Mouse (Mus musculus) kidney, postnatal 10 days (tissue): ENCODE results near the gene Gm10271.

Source experiments
- DNase-seq: peaks from one replicate; pipeline ENCODE4 v3.0.0; 2021; ENCODE audit warnings: mixed read lengths

Gene Gm10271

DNA sequence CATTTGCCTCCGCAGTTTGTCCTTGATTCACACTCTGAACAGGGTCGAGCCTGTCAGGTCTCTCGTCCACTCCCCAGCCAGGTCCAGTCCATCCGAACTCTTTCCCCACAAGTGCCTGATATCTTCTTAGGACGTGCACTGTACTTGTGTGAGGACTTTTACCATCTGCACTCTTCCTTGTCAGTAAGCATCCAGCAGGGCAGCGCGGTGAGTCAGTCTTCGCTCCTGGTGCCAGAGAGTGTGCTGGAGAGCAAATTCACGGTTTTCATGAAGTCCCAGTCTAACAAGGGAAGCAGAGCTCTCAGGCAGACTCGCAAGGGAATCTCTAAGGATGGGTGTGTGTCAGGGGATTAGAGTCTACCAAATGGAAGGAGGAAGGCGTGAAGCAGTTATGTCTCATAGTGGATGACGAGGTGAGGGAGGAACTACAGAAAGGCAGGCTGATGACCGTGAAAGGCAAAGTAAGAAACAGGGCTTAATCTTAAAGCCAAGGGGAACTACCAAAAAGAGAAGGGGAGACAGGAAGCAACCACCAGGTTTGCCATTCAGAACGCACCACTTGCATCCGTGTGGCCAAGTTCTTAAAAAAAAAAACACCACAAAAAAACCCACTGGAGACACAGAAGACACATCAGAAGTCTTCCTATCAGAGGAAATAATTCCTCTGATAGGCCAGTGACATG lies 40.8 kb downstream of the Gm10271 start:
- no peak for DNase-seq

DNA sequence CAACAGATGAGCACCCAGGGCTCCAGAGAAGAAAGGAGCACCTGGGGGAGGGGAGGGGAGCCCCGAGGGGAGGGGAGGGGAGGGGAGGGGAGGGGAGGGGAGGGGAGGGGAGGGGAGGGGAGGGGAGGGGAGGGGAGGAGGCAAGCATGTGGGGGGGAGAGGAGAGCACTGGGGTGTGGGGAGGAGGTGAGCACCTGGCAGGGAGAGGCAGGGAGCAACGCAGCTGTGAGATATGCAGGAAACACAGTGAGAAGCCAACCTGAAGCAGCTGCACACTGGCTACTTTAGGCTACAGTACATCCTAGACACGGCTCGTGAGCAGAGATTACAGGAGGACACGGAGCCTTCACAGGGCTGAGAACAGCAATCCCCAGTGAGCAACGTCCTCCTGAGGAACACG lies 41.5 kb downstream of the Gm10271 start:
- no peak for DNase-seq

DNA sequence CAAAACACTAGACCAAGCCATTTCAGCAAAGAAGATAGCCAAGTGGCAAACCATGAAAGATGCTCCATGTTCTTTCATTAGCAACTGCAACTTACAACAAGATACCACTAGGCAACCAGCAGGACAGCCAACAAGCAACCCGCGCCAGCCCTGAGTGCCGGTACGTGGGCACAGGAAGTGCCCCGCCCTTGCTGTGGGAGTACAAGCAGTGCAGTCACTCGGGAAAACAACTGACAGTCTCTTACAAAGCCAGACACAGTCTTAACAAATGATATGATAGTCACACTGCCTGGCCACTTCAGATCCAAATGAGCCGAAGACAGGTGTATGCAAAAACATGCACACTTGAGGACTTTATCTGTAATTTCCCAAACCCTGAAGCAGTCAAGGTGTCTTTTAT lies 41.9 kb downstream of the Gm10271 start:
- no peak for DNase-seq

DNA sequence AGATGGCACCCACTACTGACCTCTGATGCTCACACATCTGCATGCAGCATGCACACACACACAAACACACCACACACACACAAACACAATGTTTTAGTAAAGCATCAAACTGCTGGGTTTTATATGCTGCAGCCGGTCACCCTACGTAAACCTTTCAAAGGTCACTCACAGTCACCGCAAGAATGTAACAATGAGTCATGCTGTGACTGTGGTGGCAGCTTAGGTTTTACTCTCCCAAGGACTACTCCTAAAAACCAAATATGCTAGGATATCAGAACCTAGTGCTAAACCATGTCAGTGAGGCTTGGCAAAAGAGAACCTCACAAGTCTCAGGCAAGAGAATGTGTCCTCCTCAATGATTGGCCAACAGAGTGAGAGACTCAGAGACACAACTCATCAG lies 43.6 kb downstream of the Gm10271 start:
- DNase-seq = no peak

DNA sequence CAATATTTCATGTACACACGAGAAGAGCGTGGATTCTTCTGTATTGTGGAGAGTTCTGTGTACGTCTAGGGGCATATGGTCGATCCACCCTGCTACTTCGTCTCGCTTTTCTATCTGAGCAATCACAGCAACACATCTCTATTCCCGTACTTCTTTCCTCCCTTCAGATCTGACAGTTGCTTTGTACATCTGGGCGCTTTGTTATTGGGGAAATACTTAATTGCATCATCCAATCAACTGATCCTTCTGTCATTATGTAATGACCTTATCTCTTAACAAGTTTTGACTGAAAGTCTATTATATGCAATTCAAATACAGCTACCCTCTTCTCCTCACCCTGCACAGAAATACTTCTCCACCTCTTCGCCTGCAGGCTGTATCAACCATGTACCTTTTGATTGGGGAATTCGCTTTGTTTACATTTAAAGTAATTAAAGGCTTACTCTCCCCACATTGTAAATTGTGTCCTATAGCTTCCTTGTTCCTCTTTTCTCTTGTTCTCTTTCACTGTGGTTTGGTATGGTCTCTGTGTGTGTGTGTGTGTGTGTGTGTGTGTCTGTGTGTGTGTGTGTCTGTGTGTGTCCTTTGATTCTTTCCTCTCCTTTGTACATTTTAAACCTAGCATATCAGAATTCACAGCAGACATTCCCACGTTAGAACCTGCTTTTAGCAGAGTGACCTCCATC lies 45.8 kb downstream of the Gm10271 start:
- DNase-seq = no peak

DNA sequence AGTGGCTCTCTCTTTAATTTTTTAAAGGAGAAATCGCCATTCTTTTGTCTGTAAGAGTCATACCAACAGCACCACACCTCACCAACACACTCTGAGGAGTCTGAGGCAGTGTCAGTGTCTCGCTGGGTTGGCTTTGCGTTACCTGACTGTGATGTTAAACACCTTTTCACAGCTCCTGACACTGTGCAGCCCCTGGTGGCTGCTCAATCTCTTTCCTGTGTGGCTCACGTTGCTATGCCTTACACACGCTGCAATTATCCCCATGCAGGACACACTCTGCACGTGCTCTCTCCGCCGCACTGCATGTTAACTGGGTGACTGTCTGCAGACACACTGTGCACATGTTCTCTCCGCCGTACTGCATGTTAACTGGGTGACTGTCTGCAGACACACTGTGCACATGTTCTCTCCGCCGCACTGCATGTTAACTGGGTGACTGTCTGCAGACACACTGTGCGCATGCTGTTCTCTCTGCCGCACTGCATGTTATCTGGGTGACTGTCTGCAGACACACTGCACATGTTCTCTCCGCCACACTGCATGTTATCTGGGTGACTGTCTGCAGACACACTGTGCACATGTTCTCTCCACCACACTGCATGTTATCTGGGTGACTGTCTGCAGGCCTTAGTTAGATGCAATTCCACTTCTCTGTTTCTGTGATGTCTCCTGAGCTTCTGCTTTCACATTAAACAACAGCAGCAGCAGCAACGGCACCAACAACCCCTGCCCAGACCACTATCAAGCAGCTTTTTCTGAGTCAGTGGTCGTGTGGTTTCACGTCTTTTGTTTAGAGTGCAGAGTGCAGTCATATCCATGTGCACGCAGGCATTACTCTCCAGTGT lies 48.5 kb downstream of the Gm10271 start:
- no peak for DNase-seq

DNA sequence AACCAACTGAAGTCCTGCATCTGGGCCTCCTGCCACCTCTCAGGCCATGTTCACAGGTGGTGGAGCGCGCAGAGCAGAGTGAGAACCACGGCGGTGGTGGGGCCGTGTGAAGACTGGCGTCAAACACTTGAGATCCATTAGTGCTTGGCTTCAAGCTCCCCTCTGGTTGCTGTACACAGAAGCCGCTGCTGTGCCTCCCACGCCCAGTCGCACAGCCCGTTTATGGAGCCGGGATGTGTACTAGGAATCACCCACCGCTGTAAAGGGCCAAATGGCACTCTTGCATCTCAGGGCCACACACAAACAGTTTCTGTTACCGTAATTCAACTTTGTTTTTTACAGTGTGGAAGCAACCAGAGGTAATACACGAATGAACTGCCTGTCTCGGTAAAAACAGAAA lies 50.2 kb downstream of the Gm10271 start:
- DNase-seq = no peak

DNA sequence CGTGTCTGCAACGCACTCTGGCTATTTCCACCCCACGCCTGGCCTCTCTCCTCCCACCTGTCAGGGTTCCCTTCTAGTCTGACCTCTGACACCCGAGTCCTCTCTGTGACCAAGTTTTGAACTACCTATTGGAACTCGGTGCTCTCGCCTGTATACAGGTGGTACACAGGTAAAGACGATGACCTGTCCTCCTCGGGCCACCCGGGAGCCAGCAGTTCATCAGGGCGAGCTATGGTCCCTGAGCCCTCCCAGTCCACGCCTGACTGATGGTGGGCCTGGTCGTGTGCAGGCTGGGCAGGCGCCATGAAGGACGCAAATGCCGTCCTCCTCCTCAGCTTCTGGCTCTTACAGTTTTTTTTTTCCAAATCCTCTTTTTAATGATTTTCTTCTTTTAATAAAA lies 51.0 kb downstream of the Gm10271 start:
- DNase-seq = no peak

DNA sequence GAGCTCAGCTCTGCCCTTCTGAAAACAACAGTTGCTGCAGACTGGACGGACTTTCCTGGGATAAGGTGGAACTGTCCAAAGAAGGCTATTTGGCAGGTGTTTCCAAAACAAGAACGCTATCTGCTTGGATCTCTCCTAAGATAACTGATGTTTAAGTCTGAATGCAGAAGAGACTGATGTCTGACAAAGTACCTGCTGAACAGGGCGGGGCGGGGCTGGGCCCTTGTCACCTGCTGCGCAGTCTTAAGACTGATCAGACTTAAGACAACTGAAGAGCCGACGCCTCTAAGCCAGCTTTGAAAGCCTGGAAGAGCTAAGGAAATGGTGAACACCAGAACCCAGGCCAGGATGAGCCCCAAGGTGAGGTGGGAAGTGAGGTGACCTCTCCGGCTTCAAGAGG lies 51.8 kb downstream of the Gm10271 start:
- no peak for DNase-seq

DNA sequence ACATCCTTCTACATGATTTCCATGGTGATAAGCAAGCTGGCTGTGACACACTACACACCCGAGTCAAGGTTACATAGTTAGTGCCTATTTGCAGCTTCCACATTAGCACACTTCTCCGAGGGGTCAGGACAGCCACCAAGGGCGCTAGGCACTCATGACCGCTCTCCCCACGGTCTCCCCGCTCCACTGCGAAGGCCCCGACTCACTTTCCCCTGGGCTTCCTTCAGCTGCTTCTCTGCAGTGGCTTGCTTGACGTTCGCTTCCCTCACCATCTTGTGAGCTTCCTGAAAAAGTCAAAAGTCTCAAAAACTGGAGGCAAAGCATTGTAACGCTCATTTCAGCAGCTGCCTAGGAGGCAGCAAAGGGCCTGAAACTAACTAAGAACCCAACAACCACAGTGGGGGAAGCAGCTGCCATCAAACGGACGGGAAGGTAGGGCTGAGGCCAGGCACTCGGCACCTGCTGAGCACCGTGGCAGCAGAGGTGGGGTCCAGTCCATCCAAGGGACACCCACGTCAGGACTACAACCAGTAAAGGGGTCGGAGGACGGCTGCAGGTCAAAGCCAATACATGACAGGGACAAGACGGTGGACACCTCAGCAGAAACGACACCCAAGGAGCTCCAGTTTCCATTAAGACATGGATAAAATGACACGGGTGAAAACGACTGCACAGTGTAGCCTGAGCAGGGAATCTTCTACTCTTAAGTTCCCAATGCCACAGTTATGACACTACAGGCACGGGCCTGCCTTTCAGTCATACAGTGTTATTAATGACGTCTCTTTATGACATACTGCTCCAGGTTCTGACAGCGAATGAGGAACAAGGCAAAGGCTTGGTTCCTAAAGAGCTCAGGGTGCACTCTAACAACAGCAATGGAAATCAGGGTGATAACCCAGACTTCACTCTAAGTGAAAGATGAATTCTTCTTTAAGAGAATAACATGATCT lies 52.8 kb downstream of the Gm10271 start:
- no peak for DNase-seq

DNA sequence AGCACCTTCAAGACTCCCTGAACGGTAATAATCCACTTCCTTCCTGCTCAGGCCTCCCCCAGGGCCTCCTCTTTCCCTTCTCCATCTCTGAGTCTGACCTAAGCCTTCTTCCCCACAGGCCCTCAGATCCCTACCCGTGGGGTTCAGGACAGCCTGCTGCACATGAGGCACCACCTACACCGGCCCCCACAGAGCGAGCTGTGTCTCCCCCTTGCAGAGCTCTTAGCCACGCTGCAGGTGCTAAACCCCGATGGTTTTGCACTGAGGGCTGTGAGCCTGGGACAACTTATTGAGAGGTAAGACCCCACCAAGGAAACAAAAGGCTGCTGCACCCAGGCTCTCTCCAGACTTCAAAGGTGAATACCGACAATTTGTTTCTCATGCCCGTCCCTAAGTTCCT lies 55.8 kb downstream of the Gm10271 start:
- DNase-seq = no peak

DNA sequence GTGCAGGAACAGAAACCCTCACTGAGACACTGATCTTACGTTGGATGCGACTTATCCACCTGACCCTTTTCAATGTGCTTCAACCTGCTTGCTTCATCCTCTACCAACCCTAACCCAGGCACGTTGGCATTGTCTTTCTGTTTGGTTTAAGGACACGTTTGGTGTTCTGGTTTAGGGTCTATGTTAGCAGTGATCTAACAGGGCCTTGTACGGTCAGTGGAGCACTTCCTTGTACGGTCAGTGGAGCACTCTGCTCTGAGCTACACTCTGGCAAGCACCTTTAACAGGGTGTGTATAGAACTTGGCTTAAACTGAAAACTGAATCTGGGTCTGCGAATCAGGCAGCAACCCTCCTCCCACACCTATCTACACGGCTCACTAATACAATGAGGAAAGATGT lies 57.1 kb downstream of the Gm10271 start:
- no peak for DNase-seq

DNA sequence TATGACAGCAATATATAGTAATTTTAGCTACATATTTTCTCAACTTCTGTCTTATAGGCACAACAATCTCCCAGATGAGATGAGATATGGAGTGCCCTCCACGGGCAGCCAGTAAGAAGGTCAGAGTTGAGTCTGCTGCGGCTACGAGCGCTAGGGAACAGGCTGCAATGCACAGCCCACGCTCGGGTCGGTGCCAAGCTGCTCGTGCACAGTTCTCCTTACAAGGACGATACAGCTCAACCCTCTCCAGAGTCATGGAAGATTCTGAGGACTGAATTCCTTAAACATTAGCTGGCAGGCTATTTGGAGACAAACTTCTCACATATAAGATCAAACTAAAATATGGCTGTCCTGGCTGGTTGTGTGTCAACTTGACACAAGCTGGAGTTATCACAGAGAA lies 57.8 kb downstream of the Gm10271 start:
- DNase-seq = no peak

DNA sequence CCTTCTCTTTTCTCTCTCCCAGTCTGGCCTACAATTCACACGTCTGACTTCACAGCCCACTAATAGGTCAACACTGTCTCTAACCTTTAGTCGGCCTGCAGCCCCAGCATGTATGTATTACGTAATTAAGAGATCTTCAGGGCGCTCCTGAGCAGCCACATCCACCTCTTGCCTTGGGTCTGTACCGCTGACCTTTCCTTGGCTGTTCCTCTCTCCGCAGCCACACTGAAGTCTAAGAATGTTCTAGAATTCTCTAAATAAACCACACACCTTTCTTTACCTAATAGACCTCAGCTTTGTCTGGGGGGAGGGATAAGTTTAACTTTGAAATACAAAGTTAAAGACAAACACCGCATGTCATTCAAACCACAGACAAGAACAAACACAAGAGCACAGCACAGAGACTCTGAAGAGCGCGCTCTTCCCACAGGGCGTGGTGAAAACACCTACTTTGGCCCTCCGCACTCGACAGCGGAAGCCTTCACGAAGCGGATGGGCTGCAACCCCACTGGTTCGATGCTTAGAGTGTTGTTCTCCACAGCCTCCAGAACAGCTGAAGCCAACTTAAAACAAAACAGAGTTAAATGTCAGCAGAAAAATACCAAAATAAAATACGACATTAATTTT lies 58.6 kb downstream of the Gm10271 start:
- no peak for DNase-seq

DNA sequence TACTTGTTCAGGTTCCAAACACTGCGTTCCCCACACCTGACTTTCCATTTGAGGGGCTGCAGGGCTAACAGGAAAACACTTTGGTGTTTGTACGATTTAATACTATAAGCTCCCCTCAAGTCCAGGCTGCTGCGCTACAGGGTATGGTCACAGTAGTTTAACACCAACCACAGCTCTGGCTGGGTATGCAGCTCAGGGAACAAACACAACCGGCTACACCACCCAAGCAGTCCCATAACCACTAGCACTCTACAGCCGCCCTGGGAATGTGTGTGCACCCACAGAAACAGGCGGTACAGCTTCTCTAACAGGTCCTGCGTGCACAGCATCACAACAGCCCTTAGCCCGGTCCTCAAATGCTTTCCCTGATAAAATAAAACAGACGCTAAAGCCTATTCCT lies 59.6 kb downstream of the Gm10271 start:
- DNase-seq = no peak

DNA sequence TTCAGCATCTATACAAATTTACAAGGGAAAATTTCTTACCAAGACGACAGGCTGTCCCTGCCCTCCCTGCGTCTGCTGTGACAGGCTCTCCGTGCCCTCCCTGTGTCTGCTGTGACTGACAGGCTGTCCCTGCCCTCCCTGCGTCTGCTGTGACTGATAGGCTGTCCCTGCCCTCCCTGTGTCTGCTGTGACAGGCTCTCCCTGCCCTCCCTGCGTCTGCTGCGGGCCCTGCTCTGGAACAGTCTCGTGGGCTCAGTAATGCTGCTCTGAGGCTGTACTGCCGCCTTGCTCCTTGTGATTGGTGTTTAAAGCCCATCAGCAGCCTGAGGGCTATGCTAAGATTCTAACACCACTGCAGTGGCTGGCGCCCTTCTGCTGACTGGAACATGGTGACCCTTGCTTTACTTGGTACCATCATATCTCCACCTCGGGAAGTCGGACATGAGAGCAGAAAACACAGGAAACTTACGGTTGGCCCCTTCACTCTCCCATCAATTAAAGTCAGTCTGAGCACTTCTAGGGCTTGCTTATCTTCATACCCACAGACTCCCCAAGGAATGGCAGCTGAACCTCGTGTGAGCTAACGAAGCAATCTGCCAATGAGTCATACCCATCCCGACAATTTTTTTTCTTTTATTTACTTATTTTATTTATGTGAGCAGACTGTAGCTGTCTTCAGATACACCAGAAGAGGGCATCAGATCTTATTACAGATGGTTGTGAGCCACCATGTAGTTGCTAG lies 63.3 kb downstream of the Gm10271 start:
- no peak for DNase-seq
